Mouse (Mus musculus) heart, adult 2 months (tissue): ENCODE results near the gene Gpx1.

Experiments
- CTCF ChIP-seq: fragments of 200-600 bp; IDR thresholded peaks from 2 replicates; pipeline ENCODE4 v1.8.1; 2022; ENCODE audit warnings: antibody characterized with exemption, mild to moderate bottlenecking, moderate library complexity
- POLR2A ChIP-seq: fragments of 200-500 bp; IDR thresholded peaks from 2 replicates; pipeline ENCODE4 v1.6.1; 2011; ENCODE audit warnings: mild to moderate bottlenecking, low read depth, low read length, control low read depth; ENCODE audit not compliant: insufficient read depth

GRCm38 (mm10) chr9:108341801-108342200, 3.1 kb downstream of the Gpx1 start:
- TF ChIP-seq CTCF (no peak), POLR2A (no peak)
